Mouse (Mus musculus) urinary bladder, adult 18-20 months (tissue): ENCODE data around the gene Emc6.
A peak's percentile ranks its signal among the peaks of the same experiment; 100 is the strongest.

Experiments
- DNase-seq, 2 experiments: peaks; one replicate each; pipeline ENCODE4 v3.0.0; 2022; ENCODE audit warnings: low spot score in 2 of 2, mixed read lengths in 2 of 2

The Emc6 gene

DNA sequence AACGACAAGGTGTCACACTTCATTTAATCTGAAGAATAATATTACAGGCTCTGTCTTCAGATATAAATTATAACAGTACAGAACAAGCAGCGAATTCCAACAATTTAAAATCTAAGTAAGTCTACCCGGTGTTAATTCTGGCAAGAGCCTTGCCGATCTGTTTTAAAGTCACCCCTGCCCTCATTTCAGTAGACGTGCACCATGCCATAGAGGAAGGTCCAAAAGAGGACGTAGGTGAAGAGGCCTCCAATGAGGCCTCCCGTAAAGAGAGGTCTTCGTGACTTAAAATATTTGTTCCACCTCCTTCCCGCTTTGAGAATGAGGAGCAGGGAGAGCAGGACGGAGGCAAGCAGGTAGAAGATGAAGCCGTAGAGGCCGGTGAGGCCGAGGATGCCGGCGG, 651 bp downstream of the Emc6 start:
- DNase-seq: no peak

DNA sequence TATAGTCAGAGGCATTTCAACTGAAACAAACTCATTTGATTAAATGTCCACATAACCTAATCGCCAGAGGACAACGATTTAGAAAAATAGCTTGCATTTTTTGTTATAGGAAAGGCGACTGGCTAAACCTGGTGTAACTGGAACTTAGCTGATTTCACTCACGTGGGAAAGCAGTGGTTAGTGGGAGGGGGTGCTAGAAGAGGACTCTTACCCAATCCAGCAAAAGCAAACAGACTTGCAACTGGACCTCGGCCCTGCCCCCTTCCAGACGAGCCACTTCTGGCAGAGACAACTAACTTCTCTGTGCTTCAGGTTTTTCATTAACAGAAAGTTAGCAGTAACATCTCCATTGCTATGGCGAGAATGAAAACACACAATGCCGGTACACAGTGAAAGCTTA, 1.2 kb downstream of the Emc6 start:
- no peak for DNase-seq

DNA sequence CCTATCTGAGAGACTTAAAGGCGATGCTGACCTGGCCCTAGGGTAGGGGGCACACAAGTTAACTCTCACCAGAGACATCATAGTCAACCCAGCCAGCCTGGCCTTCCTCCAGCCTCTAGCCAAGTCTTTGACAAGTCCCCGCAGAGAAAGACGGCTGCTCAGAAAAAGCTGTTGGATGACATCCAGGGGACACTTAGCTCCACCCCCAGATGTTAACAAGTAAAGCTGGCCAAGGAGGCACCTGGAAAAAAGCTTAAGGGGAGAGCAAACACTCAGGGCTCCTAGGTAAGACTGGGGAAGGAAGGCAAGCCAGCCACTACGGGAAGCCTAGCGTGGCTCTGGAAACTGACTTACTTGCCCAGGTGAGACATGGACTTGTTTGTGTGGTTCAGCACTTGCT, 4.7 kb downstream of the Emc6 start:
- DNase-seq: no peak

- DNase-seq: no peak
Measured at GRCm38 (mm10) chr11:73169231-73169630, 7.6 kb downstream of the Emc6 start.

DNA sequence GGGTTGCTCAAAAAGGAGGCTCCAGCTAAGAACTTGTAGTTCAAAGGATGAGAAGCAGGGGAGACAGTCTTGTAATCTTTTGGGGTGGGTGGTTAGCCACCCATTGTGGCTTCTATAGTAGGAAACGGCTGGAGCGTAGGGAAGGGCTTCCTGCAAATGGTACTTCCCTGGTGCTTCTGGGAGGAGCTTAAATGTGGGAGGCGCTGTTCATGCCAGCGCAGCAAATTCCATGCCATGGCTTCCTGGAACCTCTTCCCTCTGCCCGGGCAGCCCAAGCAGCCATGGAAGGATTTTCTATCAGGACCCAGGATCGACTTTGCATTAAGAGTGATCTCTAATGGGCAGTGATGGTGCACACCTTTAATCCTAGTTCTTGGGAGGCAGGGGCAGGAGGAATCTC, 8.3 kb downstream of the Emc6 start:
- no peak for DNase-seq

GRCm38 (mm10) chr11:73168071-73168470, 8.8 kb downstream of the Emc6 start:
- DNase-seq: no peak

GRCm38 (mm10) chr11:73162284-73162683, 14.6 kb downstream of the Emc6 start:
- DNase-seq: no peak

DNA sequence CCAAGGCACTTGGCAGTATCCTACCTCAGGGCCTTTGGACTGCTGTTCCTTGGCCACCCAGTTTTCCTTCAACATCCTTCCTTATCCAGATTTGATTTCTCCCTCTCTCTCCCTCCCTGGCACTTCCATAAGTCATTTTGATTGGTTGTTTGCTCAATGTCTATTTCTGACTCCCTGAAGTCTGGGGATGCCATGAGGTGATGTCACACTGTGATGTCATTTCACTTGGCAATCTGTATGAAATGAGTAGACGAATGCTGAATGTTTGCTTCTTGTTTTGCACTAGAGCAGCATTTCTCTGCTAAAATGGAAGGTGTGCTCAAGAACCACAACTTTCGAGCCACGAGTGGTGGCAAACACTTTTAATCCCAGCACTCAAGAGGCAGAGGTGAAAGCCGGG, 15.2 kb downstream of the Emc6 start:
- no peak for DNase-seq

DNA sequence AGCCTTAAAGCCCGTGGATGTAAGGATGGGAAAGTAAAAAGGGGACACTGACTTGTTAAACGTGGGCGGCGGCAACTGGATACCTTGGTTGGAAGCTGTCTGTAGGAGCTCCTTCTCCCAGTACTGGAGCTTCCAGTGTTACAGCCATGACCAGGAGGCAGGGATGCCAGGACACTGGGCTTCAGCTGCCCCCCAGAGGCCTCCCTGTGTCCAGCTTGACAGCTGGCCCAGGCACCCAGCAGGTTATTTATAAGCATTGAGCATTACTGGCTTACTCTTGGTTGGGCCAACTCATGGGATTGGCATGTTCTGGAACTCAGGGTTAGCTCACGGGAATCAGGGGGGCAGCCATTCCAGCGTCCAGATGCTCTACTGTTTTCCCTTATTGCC, 16.0 kb downstream of the Emc6 start:
- no peak for DNase-seq

- DNase-seq: no peak
Measured at GRCm38 (mm10) chr11:73159957-73160810, 16.7 kb downstream of the Emc6 start, which contains the start of gene P2rx5. P2rx5 (plus strand) TSS chr11:73160421.

GRCm38 (mm10) chr11:73155071-73155470, 21.8 kb downstream of the Emc6 start:
- DNase-seq: no peak

DNA sequence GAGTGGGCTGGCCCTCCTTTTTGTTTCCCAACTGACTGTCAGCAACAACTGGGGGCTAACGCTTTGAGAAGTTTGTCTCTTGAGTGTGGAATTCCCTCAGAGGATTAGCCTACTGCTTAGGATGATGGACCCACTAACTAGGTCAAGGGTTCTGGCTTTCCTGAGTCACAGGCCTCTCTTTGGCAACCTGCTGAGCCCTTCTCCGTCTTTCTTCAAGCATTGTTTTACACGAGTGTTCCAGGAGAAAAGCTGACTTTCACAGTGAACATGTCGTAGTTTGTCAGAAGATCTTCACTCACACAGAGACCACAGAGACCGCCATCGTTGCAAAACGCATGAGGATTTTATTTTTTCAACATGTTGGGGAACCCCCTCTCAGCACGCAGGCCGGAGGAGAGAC, 28.6 kb downstream of the Emc6 start:
- DNase-seq: no peak

GRCm38 (mm10) chr11:73146975-73147365, 29.9 kb downstream of the Emc6 start:
- DNase-seq: no peak

DNA sequence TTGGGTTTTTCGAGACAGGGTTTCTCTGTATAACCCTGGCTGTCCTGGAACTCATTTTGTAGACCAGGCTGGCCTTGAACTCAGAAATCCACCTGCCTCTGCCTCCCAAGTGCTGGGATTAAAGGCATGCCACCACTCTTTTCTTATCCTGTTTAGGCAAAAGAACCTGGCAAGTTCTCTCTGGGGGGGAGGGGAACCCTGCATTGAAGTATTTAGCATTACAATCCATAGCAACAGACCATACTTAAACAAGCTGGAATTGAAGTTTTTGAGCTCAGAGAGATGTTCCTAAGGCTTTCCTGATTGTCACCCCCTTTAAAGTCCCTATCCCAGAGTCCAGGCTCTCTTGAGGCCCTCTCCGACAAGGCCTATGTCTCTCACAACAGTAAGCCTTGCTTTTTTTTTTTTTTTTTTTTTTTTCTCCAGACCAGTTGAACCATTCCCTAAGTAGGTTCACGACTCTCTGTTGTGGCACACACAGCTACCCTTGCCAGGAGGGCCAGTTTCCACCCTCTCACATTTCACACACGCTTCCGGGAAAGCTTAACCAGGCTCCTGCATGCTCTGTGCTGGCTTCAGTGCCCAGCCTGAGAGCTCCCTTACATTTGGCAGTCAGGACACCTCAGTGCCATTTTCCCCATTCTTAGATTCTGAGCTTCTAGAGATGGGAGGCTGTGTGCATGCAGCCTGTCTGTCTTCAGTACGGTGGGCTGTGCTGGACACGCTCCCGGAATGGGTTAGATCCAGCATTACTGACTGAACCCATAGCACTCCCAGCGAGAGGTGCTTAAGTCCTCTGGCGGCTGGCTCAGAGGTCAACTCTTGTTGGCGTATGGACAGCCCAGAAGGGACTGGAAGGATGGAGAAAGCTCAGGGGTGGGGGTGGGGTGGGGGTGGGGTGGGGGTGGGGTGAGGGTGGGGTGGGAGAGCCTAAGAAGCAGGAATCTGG, 30.5 kb downstream of the Emc6 start:
- no peak for DNase-seq

GRCm38 (mm10) chr11:73144261-73144681, 32.6 kb downstream of the Emc6 start:
- DNase-seq: no peak

- peak; percentile 83 to 91 for DNase-seq
Measured at GRCm38 (mm10) chr11:73137591-73138501, 39.0 kb downstream of the Emc6 start, which contains the start of gene Haspin. Haspin (minus strand) TSS chr11:73138294.

DNA sequence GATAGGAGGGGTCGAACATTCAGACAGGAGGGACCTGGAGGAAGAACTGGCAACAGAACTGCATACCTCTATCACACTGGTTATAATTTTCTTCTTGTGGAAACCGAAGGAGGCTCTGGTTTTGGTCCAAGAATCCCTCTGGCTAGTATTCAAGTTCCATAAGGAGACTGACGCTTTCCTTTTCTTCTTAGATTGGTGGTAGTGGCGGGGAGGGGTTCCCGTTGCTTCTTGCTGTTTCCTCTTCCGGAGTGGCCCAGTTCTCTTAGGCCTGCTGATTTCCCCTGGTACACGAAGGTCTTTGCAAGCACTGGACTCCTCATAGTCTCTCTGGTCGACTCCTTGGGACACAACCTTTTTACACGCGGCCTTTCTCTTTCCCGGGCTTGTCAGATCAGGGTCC, 39.7 kb downstream of the Emc6 start:
- no peak for DNase-seq

- DNase-seq: no peak
Measured at GRCm38 (mm10) chr11:73136587-73136986, 40.2 kb downstream of the Emc6 start.

GRCm38 (mm10) chr11:73134222-73134621, 42.6 kb downstream of the Emc6 start:
- no peak for DNase-seq

- no peak for DNase-seq
Measured at GRCm38 (mm10) chr11:73132999-73133398, 43.8 kb downstream of the Emc6 start.

- DNase-seq: no peak
Measured at GRCm38 (mm10) chr11:73131020-73131419, 45.8 kb downstream of the Emc6 start.
